Mouse (Mus musculus) midbrain, embryonic 11.5 days (tissue): ENCODE measurements around the gene Gm20873. TPM values are rescaled to one million over a fixed set of nuclear protein-coding genes. Genes with fewer than 3 reads are reported as not detected.
"Not testable (repeated sequence)": the region's sequence is repeated elsewhere in the genome, so short reads cannot be mapped to it uniquely, and the experiment has no call there.

ENCODE experiments used
- ATAC-seq: fragments of 200-750 bp; cut with Nextera tagmentation; 2 replicates; pipeline ENCODE4 v1.8.0; 2017; ENCODE audit warnings: moderate TSS enrichment, moderate library complexity; ENCODE audit not compliant: low FRiP score
- DNase-seq: peaks from one replicate; pipeline ENCODE4 v3.0.0; 2015; ENCODE audit warnings: low spot score; ENCODE audit errors: missing footprints
- H3K27ac ChIP-seq: fragments of 300-500 bp; sonication (generic); 2 replicates; pipeline ENCODE4 v1.5.1; 2014; ENCODE audit warnings: low read depth, low read length
- H3K27me3 ChIP-seq: fragments of 300-500 bp; sonication (generic); 2 replicates; pipeline ENCODE4 v1.6.1; 2014; ENCODE audit warnings: mild to moderate bottlenecking, low read length, moderate library complexity, mixed read lengths; ENCODE audit not compliant: control insufficient read depth, insufficient read depth
- H3K36me3 ChIP-seq: fragments of 300-500 bp; sonication (generic); 2 replicates; pipeline ENCODE4 v1.6.1; 2014; ENCODE audit warnings: mild to moderate bottlenecking, low read length, moderate library complexity, mixed read lengths; ENCODE audit not compliant: control insufficient read depth, insufficient read depth
- H3K4me1 ChIP-seq: fragments of 300-500 bp; sonication (generic); 2 replicates; pipeline ENCODE4 v1.6.1; 2014; ENCODE audit warnings: low read length; ENCODE audit not compliant: control insufficient read depth, insufficient read depth
- H3K4me2 ChIP-seq: fragments of 300-500 bp; sonication (generic); 2 replicates; pipeline ENCODE4 v1.6.1; 2014; ENCODE audit warnings: mild to moderate bottlenecking, moderate library complexity
- H3K4me3 ChIP-seq: fragments of 300-500 bp; sonication (generic); 2 replicates; pipeline ENCODE4 v1.5.1; 2014; ENCODE audit warnings: low read depth, low read length
- H3K9ac ChIP-seq: fragments of 300-500 bp; sonication (generic); 2 replicates; pipeline ENCODE4 v1.6.1; 2014; ENCODE audit warnings: low read length
- H3K9me3 ChIP-seq: fragments of 300-500 bp; sonication (generic); 2 replicates; pipeline ENCODE4 v1.6.1; 2016; ENCODE audit warnings: low read length; ENCODE audit not compliant: control insufficient read depth
- WGBS: fragments of 180-500 bp; shearing (Covaris S2); extraction: QIAGEN DNeasy Blood & Tissue Kit; methylation state at CpG from one replicate; pipeline ENCODE4 v1.1.7; 2014; 5-methylcytosine and 5-hydroxymethylcytosine counted together
- polyA plus RNA-seq: library from polyadenylated mRNA; unstranded; fragments of >200 nt; fragmentation: Nextera tagmentation; extraction: Ambion mirVana; gene quantifications from 2 replicates; pipeline ENCODE4 v1.2.1, GENCODE M21; 2014

Gm20873 gene
- polyA plus RNA-seq: not detected in 2 replicates

DNA sequence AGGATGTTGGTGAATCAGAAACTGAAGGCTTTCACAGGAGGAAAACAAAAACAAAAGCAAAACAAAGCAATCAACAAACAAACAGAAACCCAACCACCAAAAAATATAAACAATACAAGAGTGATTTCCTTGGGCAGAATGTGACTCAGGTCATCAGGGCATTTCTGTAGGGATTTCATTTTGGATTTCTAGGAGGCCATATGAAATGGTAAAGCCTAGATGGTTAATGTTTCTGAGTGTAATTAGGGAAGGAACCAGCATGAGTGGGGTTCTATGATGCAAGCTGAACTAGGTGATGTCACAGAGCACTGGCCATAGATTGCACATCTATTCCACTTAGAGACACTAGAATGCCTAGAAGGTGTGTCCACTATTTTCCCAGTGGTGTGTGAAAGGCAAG, at the start of gene Gm20873:
Gm20873 (plus strand) TSS at position 301 of the 400 bp plus-strand sequence.
- not testable (repeated sequence) for H3K27ac ChIP-seq, H3K4me3 ChIP-seq, ATAC-seq, H3K9ac ChIP-seq, H3K4me1 ChIP-seq, H3K27me3 ChIP-seq, H3K4me2 ChIP-seq, H3K9me3 ChIP-seq, H3K36me3 ChIP-seq, DNase-seq

DNA sequence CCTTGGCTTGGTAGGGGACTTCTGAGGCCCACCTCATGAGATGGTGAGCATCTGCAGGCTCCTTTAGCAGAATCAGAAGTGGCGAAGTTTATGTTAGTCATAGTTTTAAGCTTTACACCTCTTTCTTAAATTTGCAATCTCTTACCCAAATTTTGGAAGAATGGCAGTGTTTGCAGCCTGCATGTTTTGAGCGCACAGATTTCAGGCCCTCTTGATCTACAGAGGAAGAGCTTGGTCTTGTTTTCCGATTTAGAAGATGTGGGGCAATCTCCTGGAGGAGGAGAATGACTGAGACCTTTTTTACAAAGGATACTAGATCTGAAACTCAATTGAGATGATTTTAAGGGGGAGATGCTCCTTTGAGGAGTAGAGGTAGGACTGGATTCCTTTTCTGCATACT, 29.0 kb upstream of the Gm20873 start, which contains the start of gene Gm21746:
Gm21746 (minus strand) TSS at position 101 of the 400 bp plus-strand sequence.
- DNase-seq, H3K9ac ChIP-seq, H3K36me3 ChIP-seq, H3K4me1 ChIP-seq, H3K27me3 ChIP-seq, ATAC-seq, H3K27ac ChIP-seq, H3K4me2 ChIP-seq, H3K9me3 ChIP-seq, H3K4me3 ChIP-seq: not testable (repeated sequence)
- 65% methylated on average over 2 of the region's 3 CpGs for WGBS

Other genes starting within 250 kb of the Gm20873 start
- gene Gm21746, start 29.1 kb upstream of the Gm20873 start, polyA plus RNA-seq: not detected in 2 replicates